Mouse (Mus musculus): Measurements from ENCODE around the gene Gdf15. TPM values are rescaled to one million over a fixed set of nuclear protein-coding genes. Genes with fewer than 3 reads are reported as not detected.

Gene Gdf15
- polyA plus RNA-seq, 1 experiment = 0.19 TPM

DNA sequence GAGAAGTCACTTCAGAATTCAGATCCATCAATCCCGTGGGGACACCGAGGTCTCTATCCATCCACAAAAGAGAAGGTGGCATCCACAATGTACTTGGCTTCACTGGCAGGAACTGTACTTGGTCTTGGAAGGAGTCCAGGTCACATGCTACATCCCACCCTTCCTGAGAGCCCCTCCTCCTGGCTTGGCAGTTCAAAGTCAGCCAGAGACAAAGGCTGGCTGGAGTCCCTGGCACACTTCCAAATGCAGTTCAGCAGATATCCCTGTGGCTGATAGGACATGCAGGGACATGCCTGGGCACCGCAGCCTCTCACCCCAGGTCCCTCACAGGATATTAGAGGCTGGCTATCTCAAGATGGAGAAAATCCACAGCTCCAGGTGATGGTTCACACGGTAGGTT lies 17.1 kb upstream of the Gdf15 start:
- no peak for TF ChIP-seq CTCF (IDR thresholded peaks at IDR 0.05; ENCODE audit: extremely low read depth, insufficient read depth, low read length)
- TF ChIP-seq POLR2A (IDR thresholded peaks at IDR 0.05; ENCODE audit: extremely low read depth, insufficient read depth, low read length) = no peak
- H3K4me3 ChIP-seq (ENCODE audit: insufficient read depth, low read length) = no peak overlapping the region
- H3K27ac ChIP-seq (ENCODE audit: insufficient read depth, low read length) = no peak overlapping the region
- H3K4me1 ChIP-seq (ENCODE audit: control insufficient read depth, insufficient read depth, low read length) = no peaks in the 10 kb centered on the region; the same call in 1 of the 2 replicates

GRCm38 (mm10) chr8:70648921-70649320 lies 16.7 kb upstream of the Gdf15 start:
- H3K27ac ChIP-seq (ENCODE audit: insufficient read depth, low read length) = no peak overlapping the region
- H3K4me3 ChIP-seq (ENCODE audit: insufficient read depth, low read length) = no peak overlapping the region
- H3K4me1 ChIP-seq (ENCODE audit: control insufficient read depth, insufficient read depth, low read length) = no peaks in the 10 kb centered on the region; the same call in 1 of the 2 replicates
- TF ChIP-seq CTCF (IDR thresholded peaks at IDR 0.05; ENCODE audit: extremely low read depth, insufficient read depth, low read length) (no peak), POLR2A (IDR thresholded peaks at IDR 0.05; ENCODE audit: extremely low read depth, insufficient read depth, low read length) (no peak)

GRCm38 (mm10) chr8:70648164-70648442 lies 15.8 kb upstream of the Gdf15 start:
- TF ChIP-seq CTCF (IDR thresholded peaks at IDR 0.05; ENCODE audit: extremely low read depth, insufficient read depth, low read length) (no peak), POLR2A (IDR thresholded peaks at IDR 0.05; ENCODE audit: extremely low read depth, insufficient read depth, low read length) (no peak)

GRCm38 (mm10) chr8:70647343-70648163 lies 15.3 kb upstream of the Gdf15 start:
- Histone ChIP-seq H3K4me1 (ENCODE audit: control insufficient read depth, insufficient read depth, low read length) (no peaks in the 10 kb centered on the region), H3K27ac (ENCODE audit: insufficient read depth, low read length) (no peak overlapping the region), H3K4me3 (ENCODE audit: insufficient read depth, low read length) (no peak overlapping the region)
- TF ChIP-seq CTCF (IDR thresholded peaks at IDR 0.05; ENCODE audit: extremely low read depth, insufficient read depth, low read length) (no peak), POLR2A (IDR thresholded peaks at IDR 0.05; ENCODE audit: extremely low read depth, insufficient read depth, low read length) (no peak)

More at GRCm38 (mm10) chr8:70648164-70648442, 15.8 kb upstream of the Gdf15 start:
- H3K4me1 ChIP-seq (ENCODE audit: control insufficient read depth, insufficient read depth, low read length) = no peaks in the 10 kb centered on the region
- no peak overlapping the region for H3K4me3 ChIP-seq (ENCODE audit: insufficient read depth, low read length)
- H3K27ac ChIP-seq (ENCODE audit: insufficient read depth, low read length) = no peak overlapping the region

GRCm38 (mm10) chr8:70646775-70647174 lies 14.5 kb upstream of the Gdf15 start:
- no peak overlapping the region for H3K4me3 ChIP-seq (ENCODE audit: insufficient read depth, low read length)
- H3K27ac ChIP-seq (ENCODE audit: insufficient read depth, low read length) = no peak overlapping the region
- no peaks in the 10 kb centered on the region for H3K4me1 ChIP-seq (ENCODE audit: control insufficient read depth, insufficient read depth, low read length)
- no peak for TF ChIP-seq POLR2A (IDR thresholded peaks at IDR 0.05; ENCODE audit: extremely low read depth, insufficient read depth, low read length)
- no peak for TF ChIP-seq CTCF (IDR thresholded peaks at IDR 0.05; ENCODE audit: extremely low read depth, insufficient read depth, low read length)

DNA sequence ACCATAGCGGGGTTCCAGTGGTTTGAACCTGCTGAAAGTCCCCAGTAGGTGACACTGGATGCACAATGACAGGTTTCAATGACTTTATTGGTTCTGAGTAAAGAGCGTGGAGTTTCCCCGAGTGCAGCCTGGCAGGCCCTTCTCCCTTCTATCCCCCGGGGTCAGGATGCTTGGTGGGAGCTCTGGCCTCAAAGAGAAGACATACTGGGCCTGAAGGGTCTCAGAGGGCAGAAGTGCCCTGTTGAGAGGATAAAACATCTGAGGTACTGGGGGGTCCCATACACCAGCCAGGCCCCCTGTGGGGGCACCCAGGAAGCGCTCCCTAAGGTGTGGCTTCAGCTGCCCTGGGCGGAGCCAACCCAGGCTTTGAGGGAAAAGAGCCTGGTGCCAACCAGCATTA lies 14.1 kb upstream of the Gdf15 start:
- no peak overlapping the region for H3K4me3 ChIP-seq (ENCODE audit: insufficient read depth, low read length)
- TF ChIP-seq POLR2A (IDR thresholded peaks at IDR 0.05; ENCODE audit: extremely low read depth, insufficient read depth, low read length) (no peak), CTCF (IDR thresholded peaks at IDR 0.05; ENCODE audit: extremely low read depth, insufficient read depth, low read length) (no peak)
- no peak overlapping the region for H3K27ac ChIP-seq (ENCODE audit: insufficient read depth, low read length)
- no peaks in the 10 kb centered on the region for H3K4me1 ChIP-seq (ENCODE audit: control insufficient read depth, insufficient read depth, low read length)

- Histone ChIP-seq H3K4me3 (ENCODE audit: insufficient read depth, low read length) (no peak overlapping the region), H3K27ac (ENCODE audit: insufficient read depth, low read length) (no peak overlapping the region), H3K4me1 (ENCODE audit: control insufficient read depth, insufficient read depth, low read length) (no peaks in the 10 kb centered on the region)
- TF ChIP-seq CTCF (IDR thresholded peaks at IDR 0.05; ENCODE audit: extremely low read depth, insufficient read depth, low read length) = no peak
- no peak for TF ChIP-seq POLR2A (IDR thresholded peaks at IDR 0.05; ENCODE audit: extremely low read depth, insufficient read depth, low read length)
Measured at GRCm38 (mm10) chr8:70645501-70646224, 13.4 kb upstream of the Gdf15 start.

DNA sequence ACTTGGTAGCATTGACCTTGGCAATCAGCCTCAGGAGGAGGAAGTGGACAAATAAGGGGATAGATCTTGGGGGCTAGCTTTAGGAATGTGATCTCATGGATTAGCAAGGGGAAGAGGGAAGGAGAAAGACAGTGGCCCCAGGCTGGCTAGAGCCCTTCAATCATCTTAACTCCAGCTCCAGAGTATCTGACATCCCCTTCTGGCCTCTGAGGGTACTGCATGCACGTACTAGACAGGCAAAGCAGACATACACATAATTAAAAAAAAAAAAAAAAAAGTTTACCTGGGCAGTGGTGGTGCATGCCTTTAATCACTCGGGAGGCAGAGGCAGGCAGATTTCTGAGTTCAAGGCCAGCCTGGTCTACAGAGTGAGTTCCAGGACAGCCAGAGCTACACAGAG lies 11.8 kb upstream of the Gdf15 start:
- no peak for TF ChIP-seq CTCF (IDR thresholded peaks at IDR 0.05; ENCODE audit: extremely low read depth, insufficient read depth, low read length)
- TF ChIP-seq POLR2A (IDR thresholded peaks at IDR 0.05; ENCODE audit: extremely low read depth, insufficient read depth, low read length) = no peak
- H3K4me3 ChIP-seq (ENCODE audit: insufficient read depth, low read length) = no peak overlapping the region
- no peak overlapping the region for H3K27ac ChIP-seq (ENCODE audit: insufficient read depth, low read length)
- H3K4me1 ChIP-seq (ENCODE audit: control insufficient read depth, insufficient read depth, low read length) = no peaks in the 10 kb centered on the region

GRCm38 (mm10) chr8:70643019-70643418 lies 10.8 kb upstream of the Gdf15 start:
- no peak overlapping the region for H3K27ac ChIP-seq (ENCODE audit: insufficient read depth, low read length)
- no peaks in the 10 kb centered on the region for H3K4me1 ChIP-seq (ENCODE audit: control insufficient read depth, insufficient read depth, low read length)
- no peak overlapping the region for H3K4me3 ChIP-seq (ENCODE audit: insufficient read depth, low read length)
- no peak for TF ChIP-seq POLR2A (IDR thresholded peaks at IDR 0.05; ENCODE audit: extremely low read depth, insufficient read depth, low read length)
- TF ChIP-seq CTCF (IDR thresholded peaks at IDR 0.05; ENCODE audit: extremely low read depth, insufficient read depth, low read length) = no peak

- H3K4me1 ChIP-seq (ENCODE audit: control insufficient read depth, insufficient read depth, low read length) = no peaks in the 10 kb centered on the region
- no peak overlapping the region for H3K27ac ChIP-seq (ENCODE audit: insufficient read depth, low read length)
- TF ChIP-seq POLR2A (IDR thresholded peaks at IDR 0.05; ENCODE audit: extremely low read depth, insufficient read depth, low read length) (no peak), CTCF (IDR thresholded peaks at IDR 0.05; ENCODE audit: extremely low read depth, insufficient read depth, low read length) (no peak)
- no peak overlapping the region for H3K4me3 ChIP-seq (ENCODE audit: insufficient read depth, low read length)
Measured at GRCm38 (mm10) chr8:70638752-70639151, 6.5 kb upstream of the Gdf15 start.
